Mouse (Mus musculus) heart, embryonic 15.5 days (tissue): ENCODE data around the gene Mylk2. TPM values are rescaled to one million over a fixed set of nuclear protein-coding genes. Genes with fewer than 3 reads are reported as not detected.
A peak's percentile ranks its signal among the peaks of the same experiment; 100 is the strongest.

Experiments used
- ATAC-seq: fragments of 200-750 bp; cut with Nextera tagmentation; replicated peaks from 2 replicates; pipeline ENCODE4 v1.8.0; 2017; ENCODE audit warnings: low read depth, moderate TSS enrichment; ENCODE audit not compliant: insufficient number of reproducible peaks, insufficient read depth, low FRiP score
- H3K27ac ChIP-seq: fragments of 300-500 bp; sonication (generic); 2 replicates; pipeline ENCODE4 v1.5.1; 2015; ENCODE audit warnings: mild to moderate bottlenecking, inconsistent platforms
- H3K27me3 ChIP-seq: fragments of 300-500 bp; sonication (generic); 2 replicates; pipeline ENCODE4 v1.6.1; 2015; ENCODE audit warnings: inconsistent platforms
- H3K36me3 ChIP-seq: fragments of 300-500 bp; sonication (generic); 2 replicates; pipeline ENCODE4 v1.6.1; 2015; ENCODE audit warnings: mild to moderate bottlenecking, inconsistent platforms
- H3K4me1 ChIP-seq: fragments of 300-500 bp; sonication (generic); replicated peaks from 2 replicates; pipeline ENCODE4 v1.6.1; 2015; ENCODE audit warnings: inconsistent platforms
- H3K4me2 ChIP-seq: fragments of 300-500 bp; sonication (generic); 2 replicates; pipeline ENCODE4 v1.6.1; 2015; ENCODE audit warnings: inconsistent platforms, mild to moderate bottlenecking, moderate library complexity
- H3K4me3 ChIP-seq: fragments of 300-500 bp; sonication (generic); 2 replicates; pipeline ENCODE4 v1.5.1; 2015; ENCODE audit warnings: mild to moderate bottlenecking, inconsistent platforms
- H3K9ac ChIP-seq: fragments of 300-500 bp; sonication (generic); 2 replicates; pipeline ENCODE4 v1.6.1; 2015; ENCODE audit warnings: mild to moderate bottlenecking, inconsistent platforms
- H3K9me3 ChIP-seq: fragments of 300-500 bp; sonication (generic); replicated peaks from 2 replicates; pipeline ENCODE4 v1.6.1; 2016; ENCODE audit warnings: inconsistent platforms
- WGBS: fragments of 180-500 bp; shearing (Covaris S2); methylation state at CpG from one replicate; pipeline ENCODE4 v1.1.7; 2015; ENCODE audit warnings: mixed read lengths; 5-methylcytosine and 5-hydroxymethylcytosine counted together
- polyA plus RNA-seq: library from polyadenylated mRNA; unstranded; fragments of >200 nt; fragmentation: Nextera tagmentation; extraction: Ambion mirVana; gene quantifications from 2 replicates; pipeline ENCODE4 v1.2.1, GENCODE M21; 2015

Mylk2 gene
- polyA plus RNA-seq, 1 experiment from 2014 or later, result 0.15 TPM

DNA sequence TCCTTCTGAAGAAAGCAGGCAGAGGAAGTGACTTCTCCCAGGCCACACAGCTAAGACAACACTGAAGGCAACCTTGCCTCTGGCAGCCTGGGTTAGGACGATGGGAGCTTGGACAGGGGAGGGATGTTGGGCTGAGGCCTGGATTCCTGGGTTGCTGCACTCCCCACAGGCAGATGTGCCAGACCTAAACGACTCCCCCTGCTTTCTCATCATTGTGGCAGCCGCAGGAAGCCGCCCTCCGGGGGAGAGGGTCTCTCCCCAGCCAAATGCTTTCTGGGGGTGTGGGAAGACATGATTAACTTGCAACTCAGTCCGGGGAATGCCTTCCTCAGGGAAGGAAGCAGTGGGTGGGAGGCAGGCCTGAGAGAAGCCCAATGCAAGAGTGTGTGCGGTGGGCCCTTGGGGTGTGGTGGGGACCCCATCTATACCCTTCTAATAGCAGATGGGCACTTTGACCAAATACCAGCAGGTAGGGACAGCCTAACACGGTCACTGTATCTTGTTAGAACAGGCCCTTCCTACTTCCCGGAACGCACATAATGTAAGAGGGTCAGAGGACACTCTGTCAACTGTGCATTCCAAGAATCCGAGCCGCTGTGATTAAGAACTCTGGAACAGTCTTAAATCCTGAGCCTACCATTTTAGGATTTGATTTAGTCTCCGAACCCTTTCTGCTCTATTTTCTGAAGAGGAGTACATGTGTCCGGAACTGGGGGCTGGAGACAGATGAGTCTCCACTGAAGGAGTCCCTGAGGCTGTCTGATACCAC is 17.3 kb downstream of the Mylk2 start:
- Histone ChIP-seq H3K27me3 (peaks cover 12% of the 10 kb centered on the region), H3K27ac (peak overlapping the region; percentile 66), H3K4me1 (peaks cover 67% of the 10 kb centered on the region), H3K9ac (no peak overlapping the region), H3K4me2 (no peak overlapping the region), H3K9me3 (no peaks in the 10 kb centered on the region), H3K36me3 (no peaks in the 10 kb centered on the region), H3K4me3 (no peak overlapping the region)
- WGBS, result 45% methylated on average over 14 of the region's 14 CpGs
- ATAC-seq, result no peak

DNA sequence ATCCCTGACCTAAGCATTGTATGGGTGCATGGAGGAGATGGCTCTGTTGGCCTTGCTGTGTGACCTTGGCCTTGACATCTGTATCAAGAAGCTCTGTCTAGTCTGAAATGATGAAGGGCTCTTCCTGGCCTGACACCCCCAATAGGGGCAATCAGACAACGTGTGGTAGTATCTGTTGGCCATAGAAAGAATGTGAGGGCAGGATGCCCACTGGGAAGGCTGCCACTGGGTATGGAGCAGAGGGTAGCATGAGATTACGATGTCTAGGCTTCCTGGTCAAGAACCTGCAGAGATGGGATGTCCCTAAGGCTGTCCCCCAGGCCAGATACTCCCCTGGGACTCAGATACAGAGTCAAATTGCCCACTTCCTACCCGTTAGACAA is 17.8 kb downstream of the Mylk2 start:
- 58% methylated on average over 3 of the region's 3 CpGs for WGBS
- Histone ChIP-seq H3K27ac (peak overlapping the region; percentile 66), H3K4me2 (no peak overlapping the region), H3K4me1 (peaks cover 69% of the 10 kb centered on the region), H3K27me3 (peaks cover 12% of the 10 kb centered on the region), H3K36me3 (no peaks in the 10 kb centered on the region), H3K9me3 (no peaks in the 10 kb centered on the region), H3K4me3 (no peak overlapping the region), H3K9ac (no peak overlapping the region)
- no peak for ATAC-seq

GRCm38 (mm10) chr2:152930276-152930675 is 19.1 kb downstream of the Mylk2 start:
- Histone ChIP-seq H3K27me3 (peaks cover 12% of the 10 kb centered on the region), H3K9ac (no peak overlapping the region), H3K4me1 (peaks cover 58% of the 10 kb centered on the region), H3K4me2 (peak overlapping the region; percentile 33; the same call in 1 of the 2 replicates), H3K27ac (peak overlapping the region; percentile 75), H3K4me3 (peak overlapping the region; percentile 37), H3K9me3 (no peaks in the 10 kb centered on the region), H3K36me3 (no peaks in the 10 kb centered on the region)
- peak; percentile 3; the same call in 1 of the 2 replicates for ATAC-seq
- WGBS, result 16% methylated on average over 2 of the region's 2 CpGs

DNA sequence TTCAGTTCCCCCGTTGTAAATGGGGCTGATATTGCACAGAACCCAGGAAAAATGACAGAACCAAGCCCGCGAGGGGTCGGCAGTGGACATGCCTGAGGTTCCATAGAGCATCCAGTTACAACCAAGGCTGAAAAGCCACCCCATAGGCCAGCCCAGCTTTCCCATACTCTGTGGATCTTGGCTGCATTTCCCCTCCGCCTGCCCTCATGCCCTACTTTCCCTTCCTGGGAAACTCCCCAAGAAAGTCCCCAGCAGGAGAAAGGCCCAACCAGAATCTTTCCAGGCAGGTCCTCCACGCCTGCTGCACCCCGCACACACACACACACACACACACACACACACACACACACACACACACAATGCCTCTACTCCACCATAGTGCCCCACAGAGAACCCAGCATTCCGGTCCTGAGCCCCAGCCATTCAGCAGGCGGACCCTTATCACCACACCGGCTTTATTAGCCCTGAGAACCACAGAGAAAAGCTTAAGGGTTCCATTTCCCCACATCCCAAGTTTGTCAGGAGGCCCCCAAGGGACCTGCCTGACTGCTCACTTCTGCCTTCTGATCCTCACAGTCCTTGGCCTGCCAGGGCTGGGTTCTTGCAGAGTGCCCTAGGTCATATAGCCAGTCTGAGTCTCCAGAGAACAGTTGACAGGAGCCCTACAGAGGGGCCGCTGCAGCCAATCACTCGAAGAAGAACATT is 20.5 kb downstream of the Mylk2 start:
- Histone ChIP-seq H3K36me3 (no peaks in the 10 kb centered on the region), H3K9ac (peak overlapping the region; percentile 33; the same call in 1 of the 2 replicates), H3K27me3 (peaks cover 24% of the 10 kb centered on the region), H3K4me2 (peak overlapping the region; percentile 37), H3K4me1 (peaks cover 46% of the 10 kb centered on the region), H3K4me3 (peak overlapping the region; percentile 37), H3K9me3 (no peaks in the 10 kb centered on the region), H3K27ac (peak overlapping the region; percentile 75)
- 55% methylated on average over 12 of the region's 12 CpGs for WGBS
- ATAC-seq, result no peak; the same call in 1 of the 2 replicates

DNA sequence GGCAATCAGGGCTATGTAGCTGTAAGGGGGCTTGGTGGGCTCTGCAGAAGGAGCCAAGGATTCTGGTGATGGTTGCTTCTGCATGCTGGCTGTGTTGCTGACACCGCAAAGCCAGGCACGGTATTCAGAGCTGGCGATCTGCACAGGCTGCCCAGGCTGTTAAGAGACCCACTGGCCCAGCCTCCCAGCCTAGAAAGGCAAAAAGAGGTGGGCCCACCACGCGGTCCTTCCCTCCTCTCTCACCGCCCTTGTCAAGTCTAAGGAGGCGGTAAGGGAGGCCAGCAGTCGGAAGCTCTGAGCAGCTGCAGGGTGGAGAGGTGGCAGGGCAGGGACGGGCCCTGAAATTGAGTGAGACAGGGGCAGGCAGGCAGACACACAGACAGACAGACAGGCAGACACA is 21.9 kb downstream of the Mylk2 start, which contains the start of gene Foxs1:
Foxs1 (minus strand) TSS at position 161 of the 400 bp plus-strand sequence.
- H3K27ac ChIP-seq, result peak within 1 kb of the TSS; percentile 75
- H3K36me3 ChIP-seq, result no peaks in the 10 kb centered on the region
- peaks cover 35% of the 10 kb centered on the region for H3K4me1 ChIP-seq
- H3K27me3 ChIP-seq, result peaks cover 26% of the 10 kb centered on the region
- H3K9ac ChIP-seq, result peak within 1 kb of the TSS; percentile 33; the same call in 1 of the 2 replicates
- peak within 1 kb of the TSS; percentile 37 for H3K4me2 ChIP-seq
- H3K4me3 ChIP-seq, result peak within 1 kb of the TSS; percentile 37
- ATAC-seq, result peak; percentile 59
- WGBS, result 23% methylated on average over 9 of the region's 9 CpGs
- no peaks in the 10 kb centered on the region for H3K9me3 ChIP-seq

- WGBS, result 28% methylated on average over 5 of the region's 5 CpGs
- Histone ChIP-seq H3K36me3 (no peaks in the 10 kb centered on the region), H3K27ac (peak overlapping the region; percentile 53), H3K4me1 (peaks cover 31% of the 10 kb centered on the region), H3K9ac (no peak overlapping the region), H3K9me3 (no peaks in the 10 kb centered on the region), H3K4me2 (no peak overlapping the region), H3K4me3 (no peak overlapping the region), H3K27me3 (peaks cover 30% of the 10 kb centered on the region)
- ATAC-seq, result no peak; the same call in 1 of the 2 replicates
These were observed 22.5 kb downstream of the Mylk2 start for GRCm38 (mm10) chr2:152933614-152934013.

GRCm38 (mm10) chr2:152939846-152940245 is 28.7 kb downstream of the Mylk2 start:
- Histone ChIP-seq H3K27me3 (peaks cover 75% of the 10 kb centered on the region), H3K36me3 (no peaks in the 10 kb centered on the region), H3K27ac (no peak overlapping the region), H3K9me3 (no peaks in the 10 kb centered on the region), H3K9ac (no peak overlapping the region), H3K4me2 (no peak overlapping the region), H3K4me3 (no peak overlapping the region), H3K4me1 (peaks cover 15% of the 10 kb centered on the region)
- 9% methylated on average over 4 of the region's 4 CpGs for WGBS
- no peak for ATAC-seq

- H3K4me3 ChIP-seq, result no peak overlapping the region
- ATAC-seq, result no peak
- no peak overlapping the region for H3K9ac ChIP-seq
- no peak overlapping the region for H3K4me2 ChIP-seq
- H3K4me1 ChIP-seq, result peaks cover 15% of the 10 kb centered on the region
- no peaks in the 10 kb centered on the region for H3K36me3 ChIP-seq
- 80% methylated on average over 6 of the region's 6 CpGs for WGBS
- no peaks in the 10 kb centered on the region for H3K9me3 ChIP-seq
- no peak overlapping the region for H3K27ac ChIP-seq
- peaks cover 80% of the 10 kb centered on the region for H3K27me3 ChIP-seq
These were observed 30.0 kb downstream of the Mylk2 start for GRCm38 (mm10) chr2:152941106-152941505.

GRCm38 (mm10) chr2:152941776-152942175 is 30.6 kb downstream of the Mylk2 start:
- no peak for ATAC-seq
- Histone ChIP-seq H3K4me1 (peaks cover 15% of the 10 kb centered on the region), H3K36me3 (no peaks in the 10 kb centered on the region), H3K27me3 (peaks cover 79% of the 10 kb centered on the region), H3K4me3 (no peak overlapping the region), H3K9ac (no peak overlapping the region), H3K9me3 (no peaks in the 10 kb centered on the region), H3K4me2 (no peak overlapping the region), H3K27ac (no peak overlapping the region)
- 21% methylated on average over 7 of the region's 7 CpGs for WGBS

GRCm38 (mm10) chr2:152942898-152943515 is 31.9 kb downstream of the Mylk2 start:
- Histone ChIP-seq H3K27me3 (peaks cover 92% of the 10 kb centered on the region), H3K4me3 (peak overlapping the region; percentile 51), H3K36me3 (no peaks in the 10 kb centered on the region), H3K27ac (no peak overlapping the region), H3K4me1 (peaks cover 15% of the 10 kb centered on the region), H3K9me3 (no peaks in the 10 kb centered on the region), H3K4me2 (peak overlapping the region; percentile 92), H3K9ac (peak overlapping the region; percentile 44)
- under 1% methylated on average over 64 of the region's 65 CpGs for WGBS
- no peak for ATAC-seq

DNA sequence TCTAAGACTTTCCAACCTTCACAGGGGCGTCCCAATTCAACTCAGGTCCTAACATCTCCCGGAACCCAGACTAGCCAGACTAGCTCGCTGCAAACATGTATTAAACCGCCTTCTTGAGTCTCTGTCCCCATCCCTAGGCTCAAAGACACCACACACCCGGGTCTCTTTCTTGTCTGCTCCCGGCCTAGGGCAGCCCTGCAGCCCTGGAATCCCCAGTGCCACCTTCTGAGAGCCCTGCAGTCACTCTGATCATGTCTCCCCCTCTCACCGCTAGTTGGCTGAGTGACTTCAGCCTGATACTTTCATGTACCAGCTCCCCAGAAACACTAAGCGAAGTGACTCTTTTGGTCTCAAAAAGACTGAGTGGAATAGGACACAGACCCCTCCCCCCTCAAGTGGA is 32.4 kb downstream of the Mylk2 start:
- peaks cover 93% of the 10 kb centered on the region for H3K27me3 ChIP-seq
- H3K36me3 ChIP-seq, result no peaks in the 10 kb centered on the region
- peaks cover 15% of the 10 kb centered on the region for H3K4me1 ChIP-seq
- H3K9me3 ChIP-seq, result no peaks in the 10 kb centered on the region
- peak overlapping the region; percentile 44; the same call in 1 of the 2 replicates for H3K9ac ChIP-seq
- H3K27ac ChIP-seq, result no peak overlapping the region
- H3K4me3 ChIP-seq, result peak overlapping the region; percentile 51
- no peak for ATAC-seq
- 7% methylated on average over 8 of the region's 8 CpGs for WGBS
- peak overlapping the region; percentile 92 for H3K4me2 ChIP-seq
